Mouse (Mus musculus) spleen, adult 2 months (tissue): ENCODE data around the gene Gstt1.

ENCODE experiments used
- CTCF ChIP-seq: fragments of 200-500 bp; IDR thresholded peaks from 2 replicates; pipeline ENCODE4 v1.5.1; 2011; ENCODE audit warnings: mild to moderate bottlenecking, inconsistent platforms; ENCODE audit not compliant: insufficient read depth, insufficient read length, insufficient replicate concordance; ENCODE audit errors: extremely low read depth
- POLR2A ChIP-seq: fragments of 200-500 bp; IDR thresholded peaks from 2 replicates; pipeline ENCODE4 v1.6.1; 2011; ENCODE audit warnings: low read depth, low read length, inconsistent platforms

- no peak for TF ChIP-seq CTCF
- TF ChIP-seq POLR2A = no peak
Observed at GRCm38 (mm10) chr10:75774102-75774501, 24.3 kb downstream of the Gstt1 start.
